Mouse (Mus musculus): ENCODE data around the gene Mrpl23. TPM values are rescaled to one million over a fixed set of nuclear protein-coding genes. Genes with fewer than 3 reads are reported as not detected.

Gene Mrpl23
- polyA plus RNA-seq, 1 experiment, result 73.3 TPM

GRCm38 (mm10) chr7:142516221-142516978 lies 16.1 kb upstream of the Mrpl23 start:
- no peaks in the 10 kb centered on the region for H3K79me2 ChIP-seq (ENCODE audit: control insufficient read depth, insufficient read depth)
- H3K4me2 ChIP-seq (ENCODE audit: low read depth), result no peak overlapping the region
- no peak overlapping the region for H3ac ChIP-seq (ENCODE audit: control insufficient read depth, insufficient read length)
- no peaks in the 10 kb centered on the region for H3K27me3 ChIP-seq (ENCODE audit: control insufficient read depth, insufficient read depth, insufficient read length)
- H3K4me3 ChIP-seq, result no peak overlapping the region
- TF ChIP-seq POLR2A (IDR thresholded peaks at IDR 0.05; ENCODE audit: insufficient read length, low read depth), result peak; percentile 52
- TF ChIP-seq MYOG (IDR thresholded peaks at IDR 0.05; ENCODE audit: control insufficient read depth in 1 of 3, insufficient read depth in 1 of 3, insufficient read length in 2 of 3, low read depth in 2 of 3), result no peak
- TF ChIP-seq REST (IDR thresholded peaks at IDR 0.05; ENCODE audit: insufficient read depth, insufficient read length), result no peak
- TF ChIP-seq MAX (IDR thresholded peaks at IDR 0.05; ENCODE audit: low read depth), result no peak
- no peak for TF ChIP-seq SRF (IDR thresholded peaks at IDR 0.05; ENCODE audit: control insufficient read depth, insufficient read length, low read depth)
- TF ChIP-seq MYOD1 (IDR thresholded peaks at IDR 0.05; ENCODE audit: control insufficient read depth in 1 of 3, insufficient read length in 2 of 3, low read depth in 2 of 3), result no peak
- TF ChIP-seq E2F4 (IDR thresholded peaks at IDR 0.05; ENCODE audit: insufficient read depth), result no peak
- no peak for TF ChIP-seq USF1 (IDR thresholded peaks at IDR 0.05; ENCODE audit: low read depth)
- TF ChIP-seq TCF12 (IDR thresholded peaks at IDR 0.05; ENCODE audit: insufficient read depth, poor library complexity, severe bottlenecking), result no peak
- TF ChIP-seq CEBPB (IDR thresholded peaks at IDR 0.05; ENCODE audit: insufficient read depth, poor library complexity, severe bottlenecking), result no peak
- no peak for TF ChIP-seq TCF3 (IDR thresholded peaks at IDR 0.05; ENCODE audit: insufficient read length, low read depth)
- peak; percentile 92 for TF ChIP-seq POLR2AphosphoS2 (IDR thresholded peaks at IDR 0.05; ENCODE audit: insufficient read length, low read depth)
- H3K36me3 ChIP-seq (ENCODE audit: control insufficient read depth, insufficient read depth), result peaks cover 6% of the 10 kb centered on the region

- Histone ChIP-seq H3K36me3 (ENCODE audit: control insufficient read depth, insufficient read depth) (peaks cover 6% of the 10 kb centered on the region), H3K79me2 (ENCODE audit: control insufficient read depth, insufficient read depth) (no peaks in the 10 kb centered on the region), H3ac (ENCODE audit: control insufficient read depth, insufficient read length) (no peak overlapping the region), H3K27me3 (ENCODE audit: control insufficient read depth, insufficient read depth, insufficient read length) (no peaks in the 10 kb centered on the region), H3K4me3 (no peak overlapping the region), H3K4me2 (ENCODE audit: low read depth) (no peak overlapping the region)
- TF ChIP-seq MAX (IDR thresholded peaks at IDR 0.05; ENCODE audit: low read depth) (no peak), REST (IDR thresholded peaks at IDR 0.05; ENCODE audit: insufficient read depth, insufficient read length) (no peak), TCF3 (IDR thresholded peaks at IDR 0.05; ENCODE audit: insufficient read length, low read depth) (no peak), TCF12 (IDR thresholded peaks at IDR 0.05; ENCODE audit: insufficient read depth, poor library complexity, severe bottlenecking) (no peak), POLR2AphosphoS2 (IDR thresholded peaks at IDR 0.05; ENCODE audit: insufficient read length, low read depth) (peak; percentile 76), MYOD1 (IDR thresholded peaks at IDR 0.05; ENCODE audit: control insufficient read depth in 1 of 3, insufficient read length in 2 of 3, low read depth in 2 of 3) (no peak), E2F4 (IDR thresholded peaks at IDR 0.05; ENCODE audit: insufficient read depth) (no peak)
Measured at GRCm38 (mm10) chr7:142517531-142517930, 15.0 kb upstream of the Mrpl23 start.

GRCm38 (mm10) chr7:142520331-142520730 lies 12.2 kb upstream of the Mrpl23 start:
- Histone ChIP-seq H3ac (ENCODE audit: control insufficient read depth, insufficient read length) (no peak overlapping the region), H3K4me3 (no peak overlapping the region), H3K27me3 (ENCODE audit: control insufficient read depth, insufficient read depth, insufficient read length) (no peaks in the 10 kb centered on the region), H3K4me2 (ENCODE audit: low read depth) (no peak overlapping the region), H3K79me2 (ENCODE audit: control insufficient read depth, insufficient read depth) (no peaks in the 10 kb centered on the region), H3K36me3 (ENCODE audit: control insufficient read depth, insufficient read depth) (no peaks in the 10 kb centered on the region)
- no peak for TF ChIP-seq MYOD1 (IDR thresholded peaks at IDR 0.05; ENCODE audit: control insufficient read depth in 1 of 3, insufficient read length in 2 of 3, low read depth in 2 of 3)
- TF ChIP-seq REST (IDR thresholded peaks at IDR 0.05; ENCODE audit: insufficient read depth, insufficient read length), result no peak
- no peak for TF ChIP-seq USF1 (IDR thresholded peaks at IDR 0.05; ENCODE audit: low read depth)
- no peak for TF ChIP-seq MAX (IDR thresholded peaks at IDR 0.05; ENCODE audit: low read depth)
- no peak for TF ChIP-seq E2F4 (IDR thresholded peaks at IDR 0.05; ENCODE audit: insufficient read depth)
- TF ChIP-seq SRF (IDR thresholded peaks at IDR 0.05; ENCODE audit: control insufficient read depth, insufficient read length, low read depth), result no peak
- no peak for TF ChIP-seq POLR2AphosphoS2 (IDR thresholded peaks at IDR 0.05; ENCODE audit: insufficient read length, low read depth)
- no peak for TF ChIP-seq TCF12 (IDR thresholded peaks at IDR 0.05; ENCODE audit: insufficient read depth, poor library complexity, severe bottlenecking)
- no peak for TF ChIP-seq TCF3 (IDR thresholded peaks at IDR 0.05; ENCODE audit: insufficient read length, low read depth)
- TF ChIP-seq CEBPB (IDR thresholded peaks at IDR 0.05; ENCODE audit: insufficient read depth, poor library complexity, severe bottlenecking), result no peak
- TF ChIP-seq MYOG (IDR thresholded peaks at IDR 0.05; ENCODE audit: control insufficient read depth in 1 of 3, insufficient read depth in 1 of 3, insufficient read length in 2 of 3, low read depth in 2 of 3), result no peak
- no peak for TF ChIP-seq POLR2A (IDR thresholded peaks at IDR 0.05; ENCODE audit: insufficient read length, low read depth)

GRCm38 (mm10) chr7:142522352-142522751 lies 10.1 kb upstream of the Mrpl23 start:
- no peak overlapping the region for H3ac ChIP-seq (ENCODE audit: control insufficient read depth, insufficient read length)
- H3K4me3 ChIP-seq, result no peak overlapping the region
- H3K79me2 ChIP-seq (ENCODE audit: control insufficient read depth, insufficient read depth), result no peaks in the 10 kb centered on the region
- TF ChIP-seq USF1 (IDR thresholded peaks at IDR 0.05; ENCODE audit: low read depth) (no peak), MYOG (IDR thresholded peaks at IDR 0.05; ENCODE audit: control insufficient read depth in 1 of 3, insufficient read depth in 1 of 3, insufficient read length in 2 of 3, low read depth in 2 of 3) (no peak), MYOD1 (IDR thresholded peaks at IDR 0.05; ENCODE audit: control insufficient read depth in 1 of 3, insufficient read length in 2 of 3, low read depth in 2 of 3) (no peak)
- peaks cover 5% of the 10 kb centered on the region for H3K27me3 ChIP-seq (ENCODE audit: control insufficient read depth, insufficient read depth, insufficient read length)
- no peaks in the 10 kb centered on the region for H3K36me3 ChIP-seq (ENCODE audit: control insufficient read depth, insufficient read depth)
- no peak overlapping the region for H3K4me2 ChIP-seq (ENCODE audit: low read depth)
